Mouse (Mus musculus) olfactory bulb, adult 2 months (tissue): ENCODE measurements around the gene Srsf12. TPM values are rescaled to one million over a fixed set of nuclear protein-coding genes. Genes with fewer than 3 reads are reported as not detected.

Experiments used
- H3K27ac ChIP-seq: fragments of 200-500 bp; 2 replicates; pipeline ENCODE4 v1.5.1; 2012; ENCODE audit warnings: low read depth, low read length; ENCODE audit not compliant: insufficient read depth
- H3K4me1 ChIP-seq: fragments of 200-500 bp; 2 replicates; pipeline ENCODE4 v1.6.1; 2012; ENCODE audit warnings: low read length; ENCODE audit not compliant: control insufficient read depth, insufficient read depth
- H3K4me3 ChIP-seq: fragments of 200-500 bp; 2 replicates; pipeline ENCODE4 v1.5.1; 2012; ENCODE audit warnings: mild to moderate bottlenecking, low read depth, low read length, moderate library complexity; ENCODE audit not compliant: insufficient read depth
- CTCF ChIP-seq: fragments of 200-500 bp; IDR thresholded peaks from 2 replicates; pipeline ENCODE4 v1.5.1; 2012; ENCODE audit warnings: low read depth, mild to moderate bottlenecking, low read length, moderate library complexity; ENCODE audit not compliant: insufficient read depth
- POLR2A ChIP-seq: fragments of 200-500 bp; IDR thresholded peaks from 2 replicates; pipeline ENCODE4 v1.6.1; 2012; ENCODE audit warnings: mild to moderate bottlenecking, low read depth, low read length, moderate library complexity; ENCODE audit not compliant: insufficient read depth
- WGBS: fragments of 180-500 bp; shearing (Covaris S2); methylation state at CpG from one replicate; pipeline ENCODE4 v1.1.7; 2018; 5-methylcytosine and 5-hydroxymethylcytosine counted together
- polyA plus RNA-seq: library from polyadenylated mRNA; stranded (reverse); fragments of >200 nt; gene quantifications from 2 replicates; pipeline ENCODE4 v1.2.4, GENCODE M21; 2012; ENCODE audit warnings: low replicate concordance; ENCODE audit not compliant: missing spikeins, insufficient read depth, insufficient read length

The Srsf12 gene
- polyA plus RNA-seq, 1 experiment, result not detected

GRCm38 (mm10) chr4:33247479-33248053 lies 38.8 kb downstream of the Srsf12 start:
- Histone ChIP-seq H3K4me3 (peak overlapping the region; percentile 89), H3K4me1 (peaks cover 3% of the 10 kb centered on the region), H3K27ac (peak overlapping the region; percentile 99)
- under 1% methylated on average over 60 of the region's 60 CpGs for WGBS
- TF ChIP-seq POLR2A, result no peak; the same call in 1 of the 2 replicates
- TF ChIP-seq CTCF, result no peak

GRCm38 (mm10) chr4:33248062-33248889 lies 39.5 kb downstream of the Srsf12 start:
- no peak for TF ChIP-seq CTCF
- peak; percentile 98 for TF ChIP-seq POLR2A
- peak overlapping the region; percentile 99 for H3K27ac ChIP-seq
- peaks cover 3% of the 10 kb centered on the region for H3K4me1 ChIP-seq
- peak overlapping the region; percentile 89 for H3K4me3 ChIP-seq
- WGBS, result under 1% methylated on average over 88 of the region's 88 CpGs

GRCm38 (mm10) chr4:33248915-33249314 lies 40.1 kb downstream of the Srsf12 start:
- Histone ChIP-seq H3K4me3 (peak overlapping the region; percentile 34), H3K27ac (peak overlapping the region; percentile 39; the same call in 1 of the 2 replicates), H3K4me1 (peaks cover 3% of the 10 kb centered on the region)
- WGBS, result under 1% methylated on average over 4 of the region's 4 CpGs
- TF ChIP-seq POLR2A, result no peak
- TF ChIP-seq CTCF, result no peak

- Histone ChIP-seq H3K27ac (no peak overlapping the region), H3K4me1 (peaks cover 3% of the 10 kb centered on the region), H3K4me3 (no peak overlapping the region)
- 94% methylated on average over 1 of the region's 1 CpGs for WGBS
- TF ChIP-seq POLR2A, result no peak
These were observed 41.0 kb downstream of the Srsf12 start for GRCm38 (mm10) chr4:33249716-33250230.

GRCm38 (mm10) chr4:33250867-33251266 lies 42.1 kb downstream of the Srsf12 start:
- Histone ChIP-seq H3K4me1 (peaks cover 2% of the 10 kb centered on the region), H3K27ac (no peak overlapping the region), H3K4me3 (no peak overlapping the region)
- TF ChIP-seq POLR2A (no peak), CTCF (no peak)
- WGBS, result 87% methylated on average over 2 of the region's 2 CpGs

- WGBS, result 82% methylated on average over 4 of the region's 4 CpGs
- Histone ChIP-seq H3K27ac (no peak overlapping the region), H3K4me3 (no peak overlapping the region), H3K4me1 (no peaks in the 10 kb centered on the region)
- TF ChIP-seq POLR2A (no peak), CTCF (no peak)
These were observed 45.9 kb downstream of the Srsf12 start for GRCm38 (mm10) chr4:33254706-33255105.

- TF ChIP-seq POLR2A (no peak), CTCF (no peak)
- 80% methylated on average over 11 of the region's 11 CpGs for WGBS
- H3K27ac ChIP-seq, result no peak overlapping the region
- no peak overlapping the region for H3K4me3 ChIP-seq
- H3K4me1 ChIP-seq, result peaks cover 7% of the 10 kb centered on the region
These were observed 48.6 kb downstream of the Srsf12 start for GRCm38 (mm10) chr4:33257263-33257964.

- TF ChIP-seq POLR2A (no peak), CTCF (no peak)
- Histone ChIP-seq H3K27ac (no peak overlapping the region), H3K4me1 (peaks cover 7% of the 10 kb centered on the region), H3K4me3 (no peak overlapping the region)
These were observed 51.5 kb downstream of the Srsf12 start for GRCm38 (mm10) chr4:33260311-33260710.
